Mouse (Mus musculus) liver, embryonic 15.5 days (tissue): ENCODE results near the gene Wdr19. TPM values are rescaled to one million over a fixed set of nuclear protein-coding genes. Genes with fewer than 3 reads are reported as not detected.

Experiments
- ATAC-seq: fragments of 200-750 bp; cut with Nextera tagmentation; 2 replicates; pipeline ENCODE4 v1.8.0; 2017; ENCODE audit warnings: moderate number of reproducible peaks, mild to moderate bottlenecking, moderate library complexity; ENCODE audit not compliant: insufficient read depth
- H3K27ac ChIP-seq: fragments of 300-500 bp; sonication (generic); replicated peaks from 2 replicates; pipeline ENCODE4 v1.5.1; 2015; ENCODE audit warnings: mild to moderate bottlenecking, inconsistent platforms
- H3K27me3 ChIP-seq: fragments of 300-500 bp; sonication (generic); 2 replicates; pipeline ENCODE4 v1.6.1; 2015; ENCODE audit warnings: mild to moderate bottlenecking, inconsistent platforms
- H3K36me3 ChIP-seq: fragments of 300-500 bp; sonication (generic); replicated peaks from 2 replicates; pipeline ENCODE4 v1.6.1; 2015; ENCODE audit warnings: moderate library complexity, mild to moderate bottlenecking, inconsistent platforms
- H3K4me1 ChIP-seq: fragments of 300-500 bp; sonication (generic); replicated peaks from 2 replicates; pipeline ENCODE4 v1.6.1; 2015; ENCODE audit warnings: inconsistent platforms
- H3K4me2 ChIP-seq: fragments of 300-500 bp; sonication (generic); 2 replicates; pipeline ENCODE4 v1.6.1; 2015; ENCODE audit warnings: moderate library complexity, mild to moderate bottlenecking, inconsistent platforms
- H3K4me3 ChIP-seq: fragments of 300-500 bp; sonication (generic); replicated peaks from 2 replicates; pipeline ENCODE4 v1.5.1; 2015; ENCODE audit warnings: mild to moderate bottlenecking, inconsistent platforms
- H3K9ac ChIP-seq: fragments of 300-500 bp; sonication (generic); 2 replicates; pipeline ENCODE4 v1.6.1; 2015; ENCODE audit warnings: moderate library complexity, mild to moderate bottlenecking, inconsistent platforms
- H3K9me3 ChIP-seq: fragments of 300-500 bp; sonication (generic); replicated peaks from 2 replicates; pipeline ENCODE4 v1.6.1; 2016; ENCODE audit warnings: inconsistent platforms
- WGBS: fragments of 180-500 bp; shearing (Covaris S2); methylation state at CpG from one replicate; pipeline ENCODE4 v1.1.7; 2015; ENCODE audit warnings: mixed read lengths; ENCODE audit not compliant: insufficient replicate concordance; 5-methylcytosine and 5-hydroxymethylcytosine counted together
- polyA plus RNA-seq: library from polyadenylated mRNA; unstranded; fragments of >200 nt; fragmentation: Nextera tagmentation; extraction: Ambion mirVana; gene quantifications from 2 replicates; pipeline ENCODE4 v1.2.1, GENCODE M21; 2015

The Wdr19 gene
- polyA plus RNA-seq: 0.56 and 0.86 TPM in 2 replicates

GRCm38 (mm10) chr5:65199346-65200128, at the start of gene Wdr19:
TSS of gene Wdr19 (plus strand) at chr5:65199696.
- Histone ChIP-seq H3K27me3 (no peaks in the 10 kb centered on the region), H3K9ac (peak within 1 kb of the TSS; percentile 44), H3K9me3 (no peaks in the 10 kb centered on the region), H3K36me3 (no peaks in the 10 kb centered on the region), H3K4me3 (peak within 1 kb of the TSS; percentile 67), H3K4me1 (peaks cover 12% of the 10 kb centered on the region), H3K4me2 (peak within 1 kb of the TSS; percentile 77), H3K27ac (no peak within 1 kb of the TSS)
- under 1% methylated on average over 37 of the region's 37 CpGs for WGBS
- ATAC-seq: peak; percentile 99

- H3K4me2 ChIP-seq: no peak overlapping the region
- 77% methylated on average over 6 of the region's 6 CpGs for WGBS
- H3K27me3 ChIP-seq: no peaks in the 10 kb centered on the region
- H3K9me3 ChIP-seq: no peaks in the 10 kb centered on the region
- ATAC-seq: no peak
- no peak overlapping the region for H3K4me3 ChIP-seq
- H3K27ac ChIP-seq: no peak overlapping the region
- no peak overlapping the region for H3K9ac ChIP-seq
- H3K36me3 ChIP-seq: peaks cover 6% of the 10 kb centered on the region; the same call in 1 of the 2 replicates
- H3K4me1 ChIP-seq: no peaks in the 10 kb centered on the region
Observed at GRCm38 (mm10) chr5:65149706-65150105, 49.8 kb upstream of the Wdr19 start.

- Histone ChIP-seq H3K4me3 (no peak overlapping the region), H3K36me3 (peaks cover 5% of the 10 kb centered on the region; the same call in 1 of the 2 replicates), H3K4me1 (no peaks in the 10 kb centered on the region), H3K9ac (no peak overlapping the region), H3K27ac (no peak overlapping the region), H3K9me3 (no peaks in the 10 kb centered on the region), H3K27me3 (no peaks in the 10 kb centered on the region), H3K4me2 (no peak overlapping the region)
- 66% methylated on average over 8 of the region's 8 CpGs for WGBS
- no peak for ATAC-seq
Observed at GRCm38 (mm10) chr5:65150376-65150955, 49.0 kb upstream of the Wdr19 start.

- no peak overlapping the region for H3K27ac ChIP-seq
- H3K9ac ChIP-seq: no peak overlapping the region
- peaks cover 5% of the 10 kb centered on the region; the same call in 1 of the 2 replicates for H3K36me3 ChIP-seq
- no peak for ATAC-seq
- WGBS: 69% methylated on average over 3 of the region's 3 CpGs
- H3K4me3 ChIP-seq: no peak overlapping the region
- no peaks in the 10 kb centered on the region for H3K4me1 ChIP-seq
- H3K27me3 ChIP-seq: no peaks in the 10 kb centered on the region
- no peak overlapping the region for H3K4me2 ChIP-seq
- H3K9me3 ChIP-seq: no peaks in the 10 kb centered on the region
Observed at GRCm38 (mm10) chr5:65151276-65151675, 48.2 kb upstream of the Wdr19 start.

- Histone ChIP-seq H3K27ac (no peak overlapping the region), H3K9me3 (no peaks in the 10 kb centered on the region), H3K36me3 (peaks cover 5% of the 10 kb centered on the region; the same call in 1 of the 2 replicates), H3K27me3 (no peaks in the 10 kb centered on the region), H3K4me1 (no peaks in the 10 kb centered on the region), H3K4me2 (no peak overlapping the region), H3K4me3 (no peak overlapping the region), H3K9ac (no peak overlapping the region)
- no peak for ATAC-seq
- WGBS: 77% methylated on average over 5 of the region's 5 CpGs
Observed at GRCm38 (mm10) chr5:65151767-65152166, 47.7 kb upstream of the Wdr19 start.

GRCm38 (mm10) chr5:65154287-65154686, 45.2 kb upstream of the Wdr19 start:
- ATAC-seq: no peak
- Histone ChIP-seq H3K4me3 (no peak overlapping the region), H3K36me3 (no peaks in the 10 kb centered on the region), H3K27me3 (no peaks in the 10 kb centered on the region), H3K9me3 (no peaks in the 10 kb centered on the region), H3K4me1 (no peaks in the 10 kb centered on the region), H3K4me2 (no peak overlapping the region), H3K9ac (no peak overlapping the region), H3K27ac (no peak overlapping the region)
- WGBS: 54% methylated on average over 6 of the region's 6 CpGs

- H3K4me1 ChIP-seq: no peaks in the 10 kb centered on the region
- H3K9ac ChIP-seq: no peak overlapping the region
- H3K36me3 ChIP-seq: no peaks in the 10 kb centered on the region; the same call in 1 of the 2 replicates
- no peak overlapping the region for H3K27ac ChIP-seq
- H3K4me2 ChIP-seq: no peak overlapping the region
- H3K4me3 ChIP-seq: no peak overlapping the region
- 57% methylated on average over 2 of the region's 2 CpGs for WGBS
- no peak for ATAC-seq
- H3K9me3 ChIP-seq: no peaks in the 10 kb centered on the region
- no peaks in the 10 kb centered on the region for H3K27me3 ChIP-seq
Observed at GRCm38 (mm10) chr5:65156853-65157252, 42.6 kb upstream of the Wdr19 start.

- Histone ChIP-seq H3K4me3 (no peak overlapping the region), H3K9me3 (no peaks in the 10 kb centered on the region), H3K9ac (no peak overlapping the region), H3K4me2 (no peak overlapping the region), H3K27me3 (no peaks in the 10 kb centered on the region), H3K36me3 (no peaks in the 10 kb centered on the region; the same call in 1 of the 2 replicates), H3K4me1 (no peaks in the 10 kb centered on the region), H3K27ac (no peak overlapping the region)
- 61% methylated on average over 22 of the region's 22 CpGs for WGBS
- peak; percentile 54; the same call in 1 of the 2 replicates for ATAC-seq
Observed at GRCm38 (mm10) chr5:65157412-65158381, 41.8 kb upstream of the Wdr19 start.

GRCm38 (mm10) chr5:65158696-65159305, 40.7 kb upstream of the Wdr19 start:
- H3K36me3 ChIP-seq: no peaks in the 10 kb centered on the region; the same call in 1 of the 2 replicates
- H3K27me3 ChIP-seq: no peaks in the 10 kb centered on the region
- no peak overlapping the region for H3K4me2 ChIP-seq
- no peaks in the 10 kb centered on the region for H3K4me1 ChIP-seq
- H3K9me3 ChIP-seq: no peaks in the 10 kb centered on the region
- no peak overlapping the region for H3K4me3 ChIP-seq
- no peak overlapping the region for H3K27ac ChIP-seq
- ATAC-seq: no peak
- 79% methylated on average over 20 of the region's 20 CpGs for WGBS
- no peak overlapping the region for H3K9ac ChIP-seq

GRCm38 (mm10) chr5:65163001-65163400, 36.5 kb upstream of the Wdr19 start:
- peaks cover 4% of the 10 kb centered on the region; the same call in 1 of the 2 replicates for H3K36me3 ChIP-seq
- H3K9ac ChIP-seq: no peak overlapping the region
- no peak overlapping the region for H3K27ac ChIP-seq
- WGBS: 71% methylated on average over 5 of the region's 5 CpGs
- no peak overlapping the region for H3K4me2 ChIP-seq
- no peak for ATAC-seq
- no peak overlapping the region for H3K4me3 ChIP-seq
- H3K9me3 ChIP-seq: no peaks in the 10 kb centered on the region
- no peaks in the 10 kb centered on the region for H3K4me1 ChIP-seq
- no peaks in the 10 kb centered on the region for H3K27me3 ChIP-seq
